Mouse (Mus musculus) G1E (cell line): Measurements from ENCODE around the gene Srgap3.

Experiments used
- CTCF ChIP-seq: IDR thresholded peaks from 2 replicates; pipeline ENCODE4 v1.5.1; 2012; ENCODE audit warnings: low read depth, low read length, inconsistent platforms, mixed read lengths
- GATA2 ChIP-seq: IDR thresholded peaks from 2 replicates; pipeline ENCODE4 v1.6.1; 2012; ENCODE audit warnings: low read depth, low read length, inconsistent platforms, borderline replicate concordance
- POLR2AphosphoS5 ChIP-seq: IDR thresholded peaks from 2 replicates; pipeline ENCODE4 v1.6.1; 2012; ENCODE audit warnings: low read depth, low read length, inconsistent platforms; ENCODE audit not compliant: insufficient replicate concordance
- TAL1 ChIP-seq: conservative IDR thresholded peaks from 2 replicates; pipeline ENCODE4 v1.6.1; 2012; ENCODE audit warnings: low read depth, low read length, inconsistent platforms, mixed read lengths

DNA sequence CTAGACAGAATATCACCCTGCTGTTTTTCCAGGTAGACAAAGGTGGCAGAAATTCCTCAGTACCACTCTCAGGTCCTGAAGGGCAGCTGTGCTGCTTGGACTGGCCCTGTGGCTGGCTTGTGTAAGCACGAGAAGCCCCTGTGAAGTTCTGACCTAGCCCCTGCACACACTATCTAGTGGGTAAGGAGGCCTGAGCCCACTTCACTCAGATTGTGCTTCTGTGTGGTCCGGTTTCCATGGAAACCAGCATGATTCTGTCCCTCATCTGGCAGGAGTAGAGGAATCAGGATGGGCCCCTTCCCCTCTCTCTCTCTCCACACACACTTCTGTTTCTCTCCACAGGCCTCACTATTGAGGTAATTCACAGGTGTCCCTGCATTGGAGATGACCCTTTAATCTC is 212.0 kb downstream of the Srgap3 start:
- no peak for TF ChIP-seq CTCF
- no peak for TF ChIP-seq TAL1
- no peak for TF ChIP-seq GATA2
- TF ChIP-seq POLR2AphosphoS5, result no peak
